Mouse (Mus musculus): ENCODE results near the gene Zfp286. TPM values are rescaled to one million over a fixed set of nuclear protein-coding genes. Genes with fewer than 3 reads are reported as not detected.

The Zfp286 gene
- 0.81 to 1.9 TPM (median 1.3 TPM) in 4 replicates for total RNA-seq (2023; ENCODE audit: inconsistent age)

DNA sequence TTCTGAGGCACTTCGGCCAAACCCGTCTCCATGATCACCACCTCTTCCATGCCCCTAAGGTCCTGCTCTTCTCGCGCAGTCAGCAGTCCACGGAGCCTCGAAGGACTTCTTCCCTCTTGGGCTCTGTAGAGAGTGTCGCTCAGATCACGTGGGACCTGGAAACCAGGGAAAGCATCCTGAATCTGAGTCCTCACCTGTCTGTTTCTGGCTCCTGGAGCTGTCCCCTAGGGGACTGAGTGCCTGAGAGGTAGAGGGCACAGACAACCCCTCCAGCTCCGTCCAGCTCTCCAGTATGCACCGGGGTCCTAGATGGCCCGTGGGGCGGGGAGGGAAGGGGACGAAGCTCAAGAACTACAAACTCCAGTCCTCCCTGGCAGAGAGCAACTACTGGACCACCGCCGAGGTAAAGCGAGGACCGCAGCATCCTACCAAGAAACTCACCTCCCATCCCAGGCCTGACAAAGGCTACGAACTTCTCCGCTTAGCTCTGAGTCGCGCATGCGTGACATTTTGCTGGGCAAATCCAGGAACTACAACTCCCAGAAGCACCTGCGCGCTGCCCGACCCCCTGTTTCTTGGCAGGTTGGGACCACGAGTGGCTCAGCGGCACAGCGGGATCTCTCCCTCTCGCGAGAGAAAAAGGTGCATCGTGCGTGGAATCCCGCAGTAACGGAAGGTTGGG lies at the start of gene Zfp286:
Zfp286 (minus strand) TSS at position 528 of the 682 bp plus-strand sequence.

DNA sequence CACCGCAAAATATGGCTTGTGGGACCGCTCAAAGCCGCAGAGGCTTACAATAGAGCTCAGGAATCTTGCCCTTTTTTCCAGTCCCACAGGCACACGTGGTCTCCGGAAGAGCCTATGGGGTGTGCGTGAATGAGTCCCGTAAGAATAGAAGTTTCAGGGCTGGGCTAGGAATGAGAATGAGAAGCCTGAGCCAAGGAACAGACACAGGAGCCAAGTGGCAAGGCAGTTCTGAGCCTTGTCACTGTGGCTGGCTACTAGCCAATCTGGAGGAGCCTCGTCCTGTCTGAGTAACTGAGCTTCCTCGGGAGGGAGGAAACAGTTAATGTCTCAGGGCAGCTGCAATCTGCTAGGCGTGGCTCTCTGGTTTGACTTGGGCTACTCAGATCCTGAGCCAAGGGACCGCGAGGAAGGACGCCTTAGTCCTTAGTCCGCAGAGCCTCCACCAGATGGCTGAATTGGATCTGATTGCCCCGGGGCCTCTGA lies 30.8 kb upstream of the Zfp286 start, which contains the start of gene Trim16:
Trim16 (plus strand) TSS at position 173 of the 483 bp plus-strand sequence.

DNA sequence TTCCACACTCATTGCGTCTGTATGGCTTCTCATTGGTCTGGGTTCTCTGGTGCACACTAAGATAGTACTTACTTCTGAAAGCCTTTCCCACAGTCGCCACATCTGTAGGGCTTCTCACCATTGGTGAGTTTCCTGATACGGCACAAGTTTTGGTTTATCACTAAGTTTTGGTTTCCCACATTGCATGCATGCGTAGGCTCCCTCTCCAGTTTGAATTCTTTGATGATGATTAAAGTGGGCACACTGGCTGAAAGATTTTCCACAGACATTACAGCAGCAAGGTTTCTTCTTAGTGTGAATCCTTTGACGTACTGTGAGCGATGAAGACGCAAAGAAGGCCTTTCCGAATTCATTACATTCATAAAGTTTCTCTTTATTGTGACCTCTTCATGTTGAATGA lies 36.5 kb downstream of the Zfp286 start, which contains the start of gene Gm10428:
Gm10428 (plus strand) TSS at position 321 of the 400 bp plus-strand sequence.

DNA sequence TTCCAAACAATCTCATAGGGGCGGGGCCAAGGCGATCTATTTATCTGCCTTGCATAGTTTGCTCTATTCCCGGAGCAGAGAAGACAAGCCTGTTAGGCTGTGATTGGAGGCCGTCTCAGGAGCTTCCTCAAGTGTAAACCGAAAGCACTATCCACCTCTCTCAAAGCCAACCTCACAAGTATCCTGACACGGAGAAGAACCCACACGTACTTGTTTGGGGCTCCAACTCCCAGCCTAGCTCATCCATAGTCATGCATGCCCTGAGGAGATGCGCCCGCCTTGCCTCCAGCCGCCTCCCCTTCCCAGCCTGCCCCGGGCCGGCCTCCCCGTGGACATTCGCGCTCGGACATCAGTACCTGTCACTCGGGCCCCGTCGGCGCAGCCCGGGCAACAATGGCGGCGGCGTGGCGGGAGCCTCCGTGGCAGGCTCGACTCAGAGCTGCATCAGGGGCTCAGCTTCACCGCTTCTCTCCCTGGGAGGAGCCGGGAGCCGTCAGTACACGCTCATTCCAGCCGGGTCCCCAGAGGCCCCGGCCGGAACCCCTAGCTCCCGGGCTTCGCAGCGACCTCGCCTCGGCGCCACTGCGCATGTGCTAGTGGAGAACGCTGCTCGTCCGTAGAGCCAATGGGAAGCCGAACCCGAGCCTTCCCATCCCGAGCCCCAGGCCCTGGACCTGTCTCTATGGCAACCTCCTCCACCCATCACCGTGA lies 57.8 kb downstream of the Zfp286 start, which contains the start of gene Zfp287:
Zfp287 (minus strand) TSS at position 595 of the 711 bp plus-strand sequence.

Other genes with a start within 250 kb of the Zfp286 start
- gene Ubb, start 238.3 kb downstream of the Zfp286 start, total RNA-seq (2023; ENCODE audit: inconsistent age): 1,224 to 1,294 TPM (median 1,261 TPM) in 4 replicates
- gene Trpv2, start 215.0 kb downstream of the Zfp286 start, total RNA-seq (2023; ENCODE audit: inconsistent age): 44.5 to 51.4 TPM (median 46.3 TPM) in 4 replicates
- gene Lrrc75a, start 140.9 kb downstream of the Zfp286 start, total RNA-seq (2023; ENCODE audit: inconsistent age): 3.7 to 8.2 TPM (median 5.9 TPM) in 4 replicates
- 21.1 to 28.3 TPM (median 27.1 TPM) in 4 replicates for gene Mmgt2, start 140.8 kb downstream of the Zfp286 start, total RNA-seq (2023; ENCODE audit: inconsistent age)
- 4.6 to 9.0 TPM (median 5.8 TPM) in 4 replicates for gene Zfp287, start 57.6 kb downstream of the Zfp286 start, total RNA-seq (2023; ENCODE audit: inconsistent age)
- gene Gm10428, start 36.4 kb downstream of the Zfp286 start, total RNA-seq (2023; ENCODE audit: inconsistent age): not detected in 4 replicates
- gene Trim16, start 30.8 kb upstream of the Zfp286 start, total RNA-seq (2023; ENCODE audit: inconsistent age): 1.1 to 2.2 TPM (median 2.0 TPM) in 4 replicates
- 6.9 to 7.6 TPM (median 7.2 TPM) in 4 replicates for gene Fbxw10, start 57.6 kb upstream of the Zfp286 start, total RNA-seq (2023; ENCODE audit: inconsistent age)
- gene Tvp23b, start 90.0 kb upstream of the Zfp286 start, total RNA-seq (2023; ENCODE audit: inconsistent age): 13.4 to 18.5 TPM (median 14.8 TPM) in 4 replicates
- gene Cdrt4, start 161.7 kb upstream of the Zfp286 start, total RNA-seq (2023; ENCODE audit: inconsistent age): not detected in 4 replicates

Data from B cell, adult (primary cell).